Comparison of ENCODE assay signal across 9 mouse cellular contexts in genomic region chr9:114544754-114545393, GRCm38 (mm10). TPM values are rescaled to one million over a fixed set of nuclear protein-coding genes. Genes with fewer than 3 reads are reported as not detected.
DNase-seq lines count a peak whose midpoint lies in the region; ATAC-seq and TF ChIP-seq lines count a peak whose summit lies in the region.
"Had no signal": no experiment of that assay in that cellular context is flagged by ENCODE, and none has a peak within 500 bp of the region (broad histone marks: within the 10 kb centered on the region; RNA-seq: fewer than 3 reads in every experiment).

No protein-coding gene starts in this region.

- no peak overlapping the region for H3K9ac ChIP-seq in lung, postnatal 0 days (replicated peaks; ENCODE audit: low read depth)
- H3K9ac ChIP-seq in kidney, embryonic 15.5 days = no peak overlapping the region
- no peak overlapping the region for H3K9ac ChIP-seq in neural tube, embryonic 15.5 days (replicated peaks)

- ATAC-seq in lung, postnatal 0 days = no peak
- 0 out of 2 replicates have a peak, but pooled peaks have one; percentile 17 for ATAC-seq in kidney, embryonic 15.5 days (replicated peaks; ENCODE audit: low FRiP score)
- no peak for ATAC-seq in neural tube, embryonic 15.5 days (ENCODE audit: low FRiP score)

- peak; percentile 50 to 60 for DNase-seq in cerebellum, postnatal 14 days
- no peak for DNase-seq in cerebellum, postnatal 4 days (ENCODE audit: low spot score in 2 of 2)
- peak; percentile 39 for DNase-seq in lung, postnatal 0 days (ENCODE audit: low spot score)
- DNase-seq in lung, postnatal 25 days (ENCODE audit: low spot score) = no peak
- no peak for DNase-seq in frontal cortex, postnatal 36 days (ENCODE audit: low spot score in 2 of 2)
- no peak for DNase-seq in frontal cortex, postnatal 25 days (ENCODE audit: low spot score in 2 of 2)
- DNase-seq: B cell, adult 2 months had no signal

- H3K36me3 ChIP-seq in lung, postnatal 0 days (ENCODE audit: insufficient read depth, low read length) = no peaks in the 10 kb centered on the region
- H3K36me3 ChIP-seq in kidney, embryonic 15.5 days = no peaks in the 10 kb centered on the region
- no peaks in the 10 kb centered on the region for H3K36me3 ChIP-seq in neural tube, embryonic 15.5 days

- peaks cover 4% of the 10 kb centered on the region; the same call in 1 of the 2 replicates for H3K4me1 ChIP-seq in lung, postnatal 0 days (ENCODE audit: insufficient read depth, low read depth, low read length)
- peaks cover 74% of the 10 kb centered on the region for H3K4me1 ChIP-seq in kidney, embryonic 15.5 days
- peaks cover 22% of the 10 kb centered on the region for H3K4me1 ChIP-seq in neural tube, embryonic 15.5 days

- H3K27me3 ChIP-seq in lung, postnatal 0 days (replicated peaks; ENCODE audit: insufficient read depth, low read length) = no peaks in the 10 kb centered on the region
- H3K27me3 ChIP-seq in kidney, embryonic 15.5 days = no peaks in the 10 kb centered on the region
- 0 out of 2 replicates have a peak, but pooled peaks cover 5% of the 10 kb centered on the region for H3K27me3 ChIP-seq in neural tube, embryonic 15.5 days (replicated peaks)

- H3K9me3 ChIP-seq in lung, postnatal 0 days (ENCODE audit: low read length) = no peaks in the 10 kb centered on the region
- H3K9me3 ChIP-seq in kidney, embryonic 15.5 days (replicated peaks) = no peaks in the 10 kb centered on the region
- no peaks in the 10 kb centered on the region for H3K9me3 ChIP-seq in neural tube, embryonic 15.5 days (replicated peaks)

- 0 out of 2 replicates have a peak overlapping the region, but pooled peaks have one; percentile 38 for H3K27ac ChIP-seq in lung, postnatal 0 days (ENCODE audit: low read length)
- peak overlapping the region; percentile 79 for H3K27ac ChIP-seq in kidney, embryonic 15.5 days
- no peak overlapping the region for H3K27ac ChIP-seq in neural tube, embryonic 15.5 days (replicated peaks)

- no peak overlapping the region for H3K4me3 ChIP-seq in lung, postnatal 0 days (ENCODE audit: low read depth, low read length)
- H3K4me3 ChIP-seq in kidney, embryonic 15.5 days (replicated peaks) = no peak overlapping the region
- H3K4me3 ChIP-seq in neural tube, embryonic 15.5 days (replicated peaks) = no peak overlapping the region

- WGBS in lung, postnatal 0 days = 32% methylated on average over 9 of the region's 9 CpGs
- WGBS in kidney, embryonic 15.5 days = 21% methylated on average over 9 of the region's 9 CpGs
- 37% methylated on average over 9 of the region's 9 CpGs for WGBS in neural tube, embryonic 15.5 days

- H3K4me2 ChIP-seq in lung, postnatal 0 days (replicated peaks; ENCODE audit: low read depth, low read length) = no peak overlapping the region
- peak overlapping the region; percentile 48 for H3K4me2 ChIP-seq in kidney, embryonic 15.5 days
- H3K4me2 ChIP-seq in neural tube, embryonic 15.5 days = peak overlapping the region; percentile 24

- no peak for TF ChIP-seq EP300 in lung, postnatal 0 days (IDR thresholded peaks at IDR 0.05)

- no peak for TF ChIP-seq CTCF in lung, postnatal 0 days (IDR thresholded peaks at IDR 0.05)

RNA-seq across cellular contexts. Expression of gene Trim71, which starts 19.3 kb away (rescaled TPM):
- polyA plus RNA-seq in lung, postnatal 0 days (2015; fragmentation: Nextera tagmentation; extraction: Ambion mirVana) = 0.30 and 0.32 TPM in 2 replicates
- 0.87 and 1.00 TPM in 2 replicates for polyA plus RNA-seq in kidney, embryonic 15.5 days (2015; fragmentation: Nextera tagmentation; extraction: Ambion mirVana)
- 0.35 and 0.54 TPM in 2 replicates for polyA plus RNA-seq in neural tube, embryonic 15.5 days (2015; fragmentation: Nextera tagmentation; extraction: Ambion mirVana)

RNA-seq across cellular contexts. Expression of gene C130032M10Rik, which starts 29.4 kb away (rescaled TPM):
- 0.33 TPM in 1 of 2 replicates, not detected in the other for polyA plus RNA-seq in lung, postnatal 0 days (2015; fragmentation: Nextera tagmentation; extraction: Ambion mirVana)
- polyA plus RNA-seq in kidney, embryonic 15.5 days (2015; fragmentation: Nextera tagmentation; extraction: Ambion mirVana) = 0.58 and 0.62 TPM in 2 replicates
- polyA plus RNA-seq in neural tube, embryonic 15.5 days (2015; fragmentation: Nextera tagmentation; extraction: Ambion mirVana) = not detected in 2 replicates

RNA-seq across cellular contexts. Expression of gene Ccr4, which starts 40.2 kb away (rescaled TPM):
- not detected in 2 replicates for polyA plus RNA-seq in lung, postnatal 0 days (2015; fragmentation: Nextera tagmentation; extraction: Ambion mirVana)
- polyA plus RNA-seq in kidney, embryonic 15.5 days (2015; fragmentation: Nextera tagmentation; extraction: Ambion mirVana) = 0.55 and 0.78 TPM in 2 replicates
- 0.84 TPM in 1 of 2 replicates, not detected in the other for polyA plus RNA-seq in neural tube, embryonic 15.5 days (2015; fragmentation: Nextera tagmentation; extraction: Ambion mirVana)

Comparison
In these comparisons a context has a peak if more than half of its experiments do, and no peak if none do; other contexts are left out.
1. DNase-seq: peak in cerebellum, postnatal 14 days (2 of 2) and lung, postnatal 0 days (single experiment); none in cerebellum, postnatal 4 days (0 of 2), lung, postnatal 25 days (single experiment), frontal cortex, postnatal 36 days (0 of 2) and frontal cortex, postnatal 25 days (0 of 2).